Mouse (Mus musculus) brain, adult 2 months (tissue): Measurements from ENCODE around the gene Tsen2.
A peak's percentile ranks its signal among the peaks of the same experiment; 100 is the strongest.

Experiments used
- DNase-seq: peaks from one replicate; pipeline ENCODE4 v3.0.0; 2011; ENCODE audit warnings: low read depth, low spot score

Tsen2 gene

DNA sequence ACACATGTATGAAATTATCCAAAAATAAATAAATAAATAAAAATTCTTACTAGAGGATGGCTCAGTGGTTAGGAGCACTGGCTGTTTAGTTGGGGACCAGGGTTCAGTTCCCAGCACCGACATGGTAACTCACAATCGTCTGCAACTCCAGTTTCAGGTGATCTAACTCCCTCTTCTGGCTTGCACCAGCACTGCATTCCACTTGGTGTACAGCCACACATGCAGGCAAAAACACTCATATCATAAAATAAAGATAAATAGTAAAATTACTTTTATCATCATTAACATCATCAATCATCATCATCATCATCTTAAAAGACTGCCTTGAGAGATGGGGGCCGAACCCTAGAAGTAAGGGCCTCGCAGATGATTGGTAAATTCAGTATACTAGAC is 56.9 kb downstream of the Tsen2 start:
- DNase-seq, result no peak

DNA sequence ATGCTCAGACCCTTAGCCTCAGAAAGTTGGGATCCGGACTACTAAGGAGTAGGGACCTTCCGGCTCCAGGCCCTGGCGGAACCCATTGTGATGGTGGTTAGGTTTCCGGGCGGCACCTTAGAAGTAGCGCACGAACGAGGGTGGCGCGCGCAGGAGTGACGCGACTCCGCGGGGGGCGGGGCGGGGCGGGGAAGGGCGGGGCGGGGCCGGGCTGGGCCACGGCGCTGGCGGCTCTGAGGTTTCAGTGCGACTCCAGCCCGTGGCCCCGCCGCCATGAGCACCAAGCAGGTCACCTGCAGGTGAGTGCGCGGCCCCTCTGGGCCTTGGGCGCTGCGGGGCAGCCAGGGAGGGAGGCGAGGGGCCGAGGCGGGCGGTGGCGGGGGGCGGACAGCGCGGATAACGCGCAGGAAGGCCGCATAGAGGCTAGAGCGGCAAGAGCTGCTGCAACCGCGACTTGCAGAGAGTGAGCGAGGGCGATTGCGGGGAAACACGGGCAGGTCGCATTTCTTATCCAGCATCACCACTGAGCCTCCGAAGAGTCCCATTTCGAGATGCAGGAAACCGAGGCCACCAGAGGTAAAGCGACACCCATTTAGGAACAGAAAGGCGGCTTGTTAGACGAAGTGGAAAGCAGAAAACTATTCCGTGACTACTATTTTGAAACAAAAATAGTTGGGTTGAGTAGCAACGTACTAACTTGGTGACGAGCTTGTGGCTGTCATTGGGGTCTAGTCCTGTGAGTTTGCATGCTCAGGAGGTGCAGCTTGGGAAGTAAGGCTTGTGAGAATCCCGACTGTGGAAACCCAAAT is 57.5 kb downstream of the Tsen2 start, which contains the start of gene Mkrn2:
Mkrn2 (plus strand) TSS at position 188 of the 809 bp plus-strand sequence.
- peak; percentile 93 for DNase-seq

DNA sequence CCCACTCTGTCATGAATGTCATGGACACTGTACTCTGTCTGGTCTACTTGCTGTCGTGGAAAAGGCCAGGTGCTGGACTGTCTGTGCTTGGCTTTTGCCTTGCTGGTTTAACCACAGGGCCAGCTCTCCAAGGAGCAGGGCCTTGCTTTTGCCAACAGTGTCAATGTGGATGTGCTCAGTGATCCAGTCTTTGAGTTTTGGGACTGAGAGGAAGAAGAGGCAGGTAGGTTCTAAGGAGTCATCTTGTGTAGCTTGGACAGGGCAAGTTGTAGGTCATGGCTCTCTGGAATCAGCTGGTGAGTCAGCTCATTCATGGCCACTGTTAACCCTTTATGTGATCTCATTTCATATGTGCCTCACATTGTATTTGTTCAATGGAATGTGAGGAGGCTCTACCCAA is 62.0 kb downstream of the Tsen2 start:
- no peak for DNase-seq

DNA sequence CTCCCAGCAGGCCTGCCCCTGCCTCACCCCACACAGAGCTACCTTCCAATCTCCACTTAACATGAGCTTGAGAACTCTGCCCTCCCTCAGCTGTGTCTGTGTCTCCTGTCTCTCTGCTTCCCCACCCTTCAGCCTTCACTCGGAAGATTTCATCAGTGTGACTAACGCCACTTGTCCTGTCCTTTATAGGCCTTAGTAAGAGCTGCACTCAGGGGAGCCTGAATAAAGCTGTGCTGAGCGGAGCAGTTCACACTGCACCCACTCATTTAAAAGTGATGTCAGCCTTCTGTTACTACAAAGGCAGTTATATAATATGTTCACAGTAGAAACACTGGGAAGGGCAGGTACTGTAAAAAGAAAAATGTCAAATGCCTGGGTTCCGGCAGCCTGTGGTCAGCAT is 63.0 kb downstream of the Tsen2 start:
- DNase-seq, result peak; percentile 89

DNA sequence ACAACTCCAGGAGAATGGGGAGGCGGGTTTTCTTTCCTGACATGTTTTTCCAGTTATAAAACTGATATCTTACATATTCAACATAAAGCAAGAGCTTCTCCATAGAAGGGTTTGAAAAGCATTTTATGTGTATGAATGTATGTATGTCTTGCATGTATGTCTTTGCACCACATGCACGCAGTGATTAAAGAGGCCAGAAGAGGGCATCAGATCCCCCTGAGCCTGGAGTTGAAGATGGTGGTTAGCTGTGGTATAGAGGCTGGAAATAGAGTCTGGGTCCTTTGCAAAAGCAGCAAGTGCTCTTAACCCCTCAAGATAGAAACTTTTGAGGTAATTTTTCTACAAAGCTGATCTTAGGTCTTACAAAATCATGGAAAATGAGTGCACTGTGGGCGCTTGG is 64.7 kb downstream of the Tsen2 start:
- DNase-seq, result peak; percentile 55

DNA sequence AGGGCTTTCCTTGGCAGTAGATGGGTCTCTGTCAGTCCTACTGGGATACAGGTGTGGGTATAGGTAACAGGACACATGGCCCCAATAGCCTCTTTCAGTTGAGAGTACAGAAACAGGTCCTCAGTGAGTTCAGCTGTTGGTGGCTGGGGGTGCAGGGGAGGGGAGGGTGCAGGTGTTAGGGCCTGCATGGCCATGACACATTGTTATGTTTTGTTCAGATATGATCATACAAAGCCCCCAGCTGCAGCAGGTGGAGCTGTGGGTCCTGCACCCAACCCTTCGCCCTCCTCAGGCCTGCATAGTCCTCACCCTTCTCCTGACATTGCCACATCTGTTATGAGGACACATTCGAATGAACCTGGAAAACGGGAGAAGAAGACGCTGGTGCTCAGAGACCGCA is 65.8 kb downstream of the Tsen2 start:
- DNase-seq, result no peak

DNA sequence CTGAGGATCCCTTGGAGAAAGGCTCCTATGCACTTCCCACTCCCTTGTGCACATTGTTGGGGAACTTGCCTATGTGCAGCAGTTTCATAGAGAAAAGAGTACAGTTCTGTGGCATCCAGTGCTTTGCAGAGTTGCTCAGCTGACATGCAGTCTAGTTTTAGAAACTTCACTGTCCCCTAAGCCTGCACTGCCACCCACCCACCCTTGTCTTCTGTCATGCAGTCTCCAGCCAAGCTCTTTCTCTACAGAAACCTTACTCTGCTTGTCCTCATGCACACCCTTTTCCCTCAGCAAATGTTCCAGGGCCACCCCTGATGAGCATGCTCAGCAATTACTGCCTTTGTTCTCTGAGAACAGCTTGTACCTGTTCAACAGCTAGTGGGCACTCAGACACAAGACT is 69.3 kb downstream of the Tsen2 start:
- peak; percentile 73 for DNase-seq

DNA sequence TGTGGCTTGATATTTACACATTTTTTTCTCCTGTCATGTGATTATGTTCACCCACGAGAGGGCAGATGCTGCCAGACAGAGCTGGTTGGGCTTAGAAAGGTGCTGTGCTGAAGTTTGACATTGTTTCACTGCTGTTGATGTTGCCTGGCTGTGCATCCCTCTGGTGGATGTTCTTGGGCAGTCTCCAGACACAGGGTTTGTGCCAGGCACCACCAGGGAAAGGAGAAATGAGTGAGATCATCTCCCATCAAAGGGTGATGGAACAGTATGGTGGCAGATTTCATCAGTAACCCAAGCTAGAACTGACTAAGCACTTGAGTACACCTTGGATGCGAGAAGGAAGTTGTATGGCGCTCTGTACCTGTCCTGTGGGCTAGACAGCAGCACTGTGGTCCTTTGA is 71.5 kb downstream of the Tsen2 start:
- no peak for DNase-seq

DNA sequence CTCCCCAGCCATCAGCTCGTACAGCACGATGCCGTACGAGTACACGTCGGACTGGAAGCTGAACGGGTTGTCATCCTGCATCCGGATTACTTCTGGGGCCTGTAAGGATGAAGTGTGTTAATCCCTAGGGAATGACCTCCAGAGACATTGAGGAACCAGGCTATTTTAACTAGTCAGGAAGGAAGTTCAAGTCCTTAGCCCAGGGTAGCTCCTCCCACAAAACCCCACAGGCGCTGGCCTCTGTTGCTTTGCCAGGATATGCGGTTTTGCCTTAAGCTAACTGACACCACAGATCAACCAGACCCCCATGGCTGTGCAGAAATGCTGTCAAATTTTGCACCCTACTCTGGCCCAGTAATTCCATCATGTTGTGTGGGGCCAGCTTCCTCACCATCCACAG is 75.4 kb downstream of the Tsen2 start:
- DNase-seq, result no peak

DNA sequence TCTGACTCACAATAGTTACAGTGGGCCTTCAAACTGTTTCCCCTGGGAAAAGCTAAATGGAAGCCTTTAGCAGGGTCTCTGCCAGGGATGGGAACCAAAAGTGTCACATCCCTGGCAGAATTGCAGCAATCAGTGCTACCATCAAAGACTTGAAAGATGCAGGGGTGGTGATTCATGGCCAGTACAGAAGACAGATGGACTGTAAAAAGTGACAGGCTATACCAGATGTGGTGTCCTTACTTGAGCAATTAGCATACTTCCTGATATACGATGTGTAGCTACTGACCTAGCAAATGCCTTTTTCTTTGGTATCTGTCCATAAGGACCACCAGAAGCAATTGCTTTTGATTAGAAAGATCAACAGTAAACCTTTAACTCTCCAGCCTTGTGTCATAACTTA is 76.5 kb downstream of the Tsen2 start:
- no peak for DNase-seq

DNA sequence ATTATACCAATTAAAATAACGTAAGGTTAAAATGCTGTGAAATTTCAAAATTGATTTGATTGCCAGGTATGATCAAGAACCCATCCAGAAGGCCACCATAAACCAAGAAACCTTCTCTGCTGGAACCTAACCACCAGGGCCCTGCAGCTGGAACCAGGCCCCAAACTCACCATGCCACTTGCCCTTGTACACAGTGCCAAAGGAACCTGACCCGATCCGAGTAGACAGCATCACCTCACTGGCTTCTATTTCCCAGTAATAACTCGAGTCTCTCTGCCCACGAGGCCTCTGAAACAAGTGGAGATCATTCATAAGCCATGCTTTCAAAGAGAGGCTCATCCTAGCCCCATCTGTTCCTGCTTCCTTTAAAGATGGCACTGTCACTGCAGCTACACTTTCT is 81.7 kb downstream of the Tsen2 start:
- no peak for DNase-seq
